Mouse (Mus musculus) adrenal gland, adult 8-10 months (tissue): ENCODE results near the gene Svs1. TPM values are rescaled to one million over a fixed set of nuclear protein-coding genes. Genes with fewer than 3 reads are reported as not detected.
A peak's percentile ranks its signal among the peaks of the same experiment; 100 is the strongest.
"Not testable (repeated sequence)": the region's sequence is repeated elsewhere in the genome, so short reads cannot be mapped to it uniquely, and the experiment has no call there.

Experiments used
- DNase-seq: peaks from one replicate; pipeline ENCODE4 v3.0.0; 2022
- total RNA-seq, 4 experiments: library from RNA; stranded (reverse); gene quantifications; 2 replicates each; pipeline ENCODE4 v1.2.4; 2022

The Svs1 gene
- total RNA-seq: under 1 TPM in 2 of 4 experiments, not detected in 2; 0.14 to 0.32 TPM

GRCm38 (mm10) chr6:48986444-48986990 is at the start of gene Svs1:
Gene Svs1 (plus strand): TSS chr6:48986861.
- peak; percentile 50 for DNase-seq

- peak; percentile 46 for DNase-seq
Observed at GRCm38 (mm10) chr6:48949596-48949995, 37.1 kb upstream of the Svs1 start.

- DNase-seq: no peak
Observed at GRCm38 (mm10) chr6:48950676-48951075, 36.0 kb upstream of the Svs1 start.

GRCm38 (mm10) chr6:48951630-48952029 is 35.0 kb upstream of the Svs1 start:
- DNase-seq: no peak

GRCm38 (mm10) chr6:48953220-48953619 is 33.4 kb upstream of the Svs1 start:
- peak; percentile 39 for DNase-seq

- DNase-seq: no peak
Observed at GRCm38 (mm10) chr6:48954211-48954610, 32.5 kb upstream of the Svs1 start.

- peak; percentile 63 for DNase-seq
Observed at GRCm38 (mm10) chr6:48954946-48955345, 31.7 kb upstream of the Svs1 start.

- DNase-seq: no peak
Observed at GRCm38 (mm10) chr6:48956785-48957184, 29.9 kb upstream of the Svs1 start.

GRCm38 (mm10) chr6:48958053-48958452 is 28.6 kb upstream of the Svs1 start:
- DNase-seq: no peak

- DNase-seq: not testable (repeated sequence)
Observed at GRCm38 (mm10) chr6:48959151-48959550, 27.5 kb upstream of the Svs1 start.

GRCm38 (mm10) chr6:48966696-48967095 is 20.0 kb upstream of the Svs1 start:
- not testable (repeated sequence) for DNase-seq

- DNase-seq: no peak
Observed at GRCm38 (mm10) chr6:48967868-48968267, 18.8 kb upstream of the Svs1 start.

GRCm38 (mm10) chr6:48974663-48975062 is 12.0 kb upstream of the Svs1 start, which contains the start of gene Doxl2:
Gene Doxl2 (plus strand): TSS chr6:48974963.
- no peak for DNase-seq

- no peak for DNase-seq
Observed at GRCm38 (mm10) chr6:48979616-48980015, 7.0 kb upstream of the Svs1 start.

GRCm38 (mm10) chr6:48982305-48982704 is 4.4 kb upstream of the Svs1 start:
- no peak for DNase-seq

GRCm38 (mm10) chr6:48989971-48990370 is 3.3 kb downstream of the Svs1 start:
- no peak for DNase-seq

- DNase-seq: no peak
Observed at GRCm38 (mm10) chr6:48991991-48992390, 5.3 kb downstream of the Svs1 start.

GRCm38 (mm10) chr6:48998186-48998585 is 11.5 kb downstream of the Svs1 start:
- no peak for DNase-seq

- DNase-seq: peak; percentile 56
Observed at GRCm38 (mm10) chr6:48998796-48999195, 12.1 kb downstream of the Svs1 start.

GRCm38 (mm10) chr6:49003381-49003780 is 16.7 kb downstream of the Svs1 start:
- no peak for DNase-seq

- peak; percentile 43 for DNase-seq
Observed at GRCm38 (mm10) chr6:49007981-49008380, 21.3 kb downstream of the Svs1 start.

- no peak for DNase-seq
Observed at GRCm38 (mm10) chr6:49008420-49009160, 21.9 kb downstream of the Svs1 start.

GRCm38 (mm10) chr6:49009161-49009555 is 22.5 kb downstream of the Svs1 start:
- no peak for DNase-seq

- DNase-seq: no peak
Observed at GRCm38 (mm10) chr6:49009665-49010064, 23.0 kb downstream of the Svs1 start.
